Mouse (Mus musculus): ENCODE results near the gene Gm20929. TPM values are rescaled to one million over a fixed set of nuclear protein-coding genes. Genes with fewer than 3 reads are reported as not detected.
"Not testable (repeated sequence)": the region's sequence is repeated elsewhere in the genome, so short reads cannot be mapped to it uniquely, and the experiment has no call there.

Gene Gm20929
- total RNA-seq (2021): not detected
- long read RNA-seq, experiment 1: 0 reads
- long read RNA-seq, experiment 2: 0 reads

GRCm38 (mm10) chrY:53843649-53844048 lies at the start of gene Gm20929:
TSS of gene Gm20929 (plus strand) at chrY:53843949.
- DNase-seq (ENCODE audit: low spot score in 2 of 2): not testable (repeated sequence)

Measured in left cerebral cortex, adult 18-20 months (tissue).